Mouse (Mus musculus) inflammation-experienced regulatory T-cells, adult 16 weeks (primary cell): ENCODE measurements around the gene Rbbp4. TPM values are rescaled to one million over a fixed set of nuclear protein-coding genes. Genes with fewer than 3 reads are reported as not detected.

Experiments used
- polyA plus RNA-seq: library from polyadenylated mRNA; unstranded; fragments of 100-300 nt; shearing (Covaris generic); gene quantifications from one replicate; pipeline ENCODE4 v1.2.1, GENCODE M21; 2017

The Rbbp4 gene
- 395 TPM for polyA plus RNA-seq

DNA sequence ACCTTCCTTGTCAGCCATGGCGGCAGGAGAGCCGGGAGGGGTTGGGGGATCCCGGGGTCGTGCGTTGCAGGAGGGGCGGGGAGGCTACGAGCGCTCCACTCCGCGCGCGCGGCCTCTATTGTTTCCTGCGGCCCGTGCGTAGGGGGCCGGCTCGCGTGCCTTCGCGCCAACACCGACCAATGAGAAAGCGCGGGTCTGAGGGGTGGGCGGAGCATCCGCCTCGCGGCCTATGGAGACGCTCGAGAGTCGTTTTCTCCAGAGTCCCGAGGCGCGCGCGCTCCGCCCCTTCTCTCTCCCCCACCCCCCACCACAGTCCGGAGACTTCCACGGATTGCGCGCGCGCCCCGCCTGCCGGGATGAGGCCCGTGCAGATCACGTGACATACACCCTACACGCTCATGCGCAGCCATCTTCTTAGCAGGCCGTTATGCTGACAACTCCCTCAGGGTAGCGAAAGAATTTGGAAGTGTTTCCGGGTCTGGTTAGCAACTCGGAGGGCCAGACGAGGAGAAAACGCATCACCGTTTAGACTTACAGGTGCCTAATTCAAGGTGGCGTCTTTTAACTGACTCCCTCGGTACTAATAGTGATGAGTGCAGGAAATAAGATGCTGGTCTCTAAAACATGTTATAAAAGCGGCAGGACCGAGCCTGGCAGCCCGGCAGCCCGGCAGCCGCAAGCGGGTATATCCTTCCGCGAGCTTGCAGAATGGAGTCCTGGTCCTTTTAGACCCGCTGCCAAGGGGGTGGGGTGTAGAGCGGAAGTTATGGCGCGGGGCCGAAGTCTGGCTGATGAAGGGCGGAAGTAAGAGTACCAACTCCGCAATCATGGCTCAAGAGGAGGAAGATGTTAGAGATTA is at the start of gene Rbbp4, which contains the start of gene Zbtb8os:
Gene Rbbp4, minus strand, starts transcription at position 155 of the 859 bp plus-strand sequence.
Gene Zbtb8os, plus strand, starts transcription at position 480 of the 859 bp plus-strand sequence.

DNA sequence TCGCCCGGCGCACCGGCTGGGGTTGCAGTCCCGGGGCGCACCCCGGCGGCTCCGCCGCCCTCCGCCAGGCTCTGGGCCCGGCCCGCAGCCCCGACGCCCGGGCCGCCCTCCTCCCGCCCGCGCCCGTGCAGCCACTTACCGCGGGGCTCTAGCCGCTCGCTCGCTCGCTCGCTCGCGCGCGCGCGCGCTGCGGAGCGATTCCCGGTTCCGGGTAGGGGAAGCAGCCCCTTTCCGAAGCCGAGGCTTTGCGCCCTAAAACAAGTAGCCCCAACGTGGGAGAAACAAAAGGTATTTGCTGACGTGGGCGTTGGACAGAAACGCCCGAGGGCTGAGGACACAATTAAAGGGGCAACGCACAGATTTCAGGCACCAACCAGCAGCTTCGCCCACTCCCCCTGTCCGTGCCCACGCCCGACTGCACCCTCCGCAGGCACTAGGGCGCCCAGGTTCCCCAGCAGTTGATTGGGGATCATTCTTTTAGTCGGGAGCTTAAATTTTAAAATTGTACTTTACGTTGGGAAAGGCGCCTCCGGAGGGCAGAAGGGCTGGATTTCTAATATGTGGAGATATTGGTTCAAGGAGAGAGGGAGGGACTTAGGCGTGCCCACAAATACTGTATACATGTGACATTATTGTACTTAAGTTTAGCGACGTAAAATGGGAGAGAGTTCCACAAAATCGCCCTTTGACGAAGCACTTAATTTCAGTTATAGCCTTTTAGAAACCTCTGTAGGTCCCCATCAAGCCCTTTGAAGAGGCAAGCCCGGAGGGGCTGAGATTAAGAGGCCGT is 42.6 kb upstream of the Rbbp4 start, which contains the start of gene Zbtb8a:
Gene Zbtb8a, minus strand, starts transcription at position 516 of the 790 bp plus-strand sequence.

DNA sequence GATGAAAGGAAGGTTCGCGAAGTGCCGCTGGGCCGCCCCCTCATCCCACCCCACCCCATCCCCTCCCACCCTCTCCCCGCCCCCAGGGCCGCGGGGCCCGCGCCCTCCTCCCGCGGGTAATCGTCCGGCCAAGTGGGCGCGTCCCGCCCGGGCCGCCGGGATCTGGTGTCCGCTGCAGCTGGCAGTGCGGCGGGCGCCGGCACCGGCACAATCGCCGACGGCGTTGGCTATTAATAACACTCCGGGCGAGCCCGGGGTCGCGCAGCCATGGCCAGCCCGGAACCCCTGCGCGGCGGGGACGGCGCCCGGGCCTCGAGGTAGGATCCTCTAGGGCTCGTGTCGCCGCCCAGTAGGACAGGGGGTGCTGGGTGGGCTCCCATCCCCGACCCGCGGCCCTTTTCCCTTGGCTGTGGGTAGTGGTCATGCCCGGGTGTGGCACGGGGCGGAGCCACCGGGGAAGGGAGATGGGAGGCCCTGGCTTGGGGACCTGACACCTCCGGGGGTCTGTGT is 47.6 kb downstream of the Rbbp4 start, which contains the start of gene Sync:
Gene Sync, plus strand, starts transcription at position 146 of the 510 bp plus-strand sequence.

DNA sequence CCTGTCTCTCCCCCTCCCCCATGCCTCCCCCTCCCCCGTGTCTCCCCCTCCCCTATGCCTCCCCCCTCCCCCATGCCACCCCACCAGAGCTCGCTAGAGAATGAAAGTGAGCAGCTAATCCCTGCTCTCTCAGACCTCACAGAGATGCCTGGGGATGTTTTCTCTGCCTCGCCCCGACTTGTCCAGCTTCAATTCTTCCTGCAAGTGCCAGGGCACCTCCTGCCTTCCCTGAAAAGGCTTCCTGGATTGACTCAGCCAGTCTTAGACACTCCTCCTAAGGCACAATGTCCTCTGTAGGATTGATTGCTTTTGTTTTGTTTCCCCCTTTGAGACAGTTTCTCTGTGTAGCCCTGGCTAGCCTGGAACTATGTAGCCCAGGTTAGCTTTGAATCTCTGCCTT is 74.0 kb downstream of the Rbbp4 start, which contains the start of gene C77080:
Gene C77080, minus strand, starts transcription at position 209 of the 400 bp plus-strand sequence.

Other genes with a start within 250 kb of the Rbbp4 start
- not detected for gene Tmem54, start 229.8 kb downstream of the Rbbp4 start, polyA plus RNA-seq
- not detected for gene Hpca, start 213.3 kb downstream of the Rbbp4 start, polyA plus RNA-seq
- 0.13 TPM for gene Fndc5, start 198.4 kb downstream of the Rbbp4 start, polyA plus RNA-seq
- gene S100pbp, start 145.6 kb downstream of the Rbbp4 start, polyA plus RNA-seq, result 18.4 TPM
- 53.3 TPM for gene Yars, start 145.6 kb downstream of the Rbbp4 start, polyA plus RNA-seq
- 0.35 TPM for gene C77080, start 74.0 kb downstream of the Rbbp4 start, polyA plus RNA-seq
- 0.24 TPM for gene Sync, start 47.8 kb downstream of the Rbbp4 start, polyA plus RNA-seq
- 79.4 TPM for gene Zbtb8os, start 325 bp upstream of the Rbbp4 start, polyA plus RNA-seq
- 14.4 TPM for gene Zbtb8a, start 42.7 kb upstream of the Rbbp4 start, polyA plus RNA-seq
- 0.20 TPM for gene Zbtb8b, start 105.5 kb upstream of the Rbbp4 start, polyA plus RNA-seq
- gene Bsdc1, start 126.2 kb upstream of the Rbbp4 start, polyA plus RNA-seq, result 45.1 TPM
- gene Tssk3, start 155.7 kb upstream of the Rbbp4 start, polyA plus RNA-seq, result not detected
- gene Fam229a, start 155.8 kb upstream of the Rbbp4 start, polyA plus RNA-seq, result not detected
- gene Marcksl1, start 178.2 kb upstream of the Rbbp4 start, polyA plus RNA-seq, result 13.5 TPM
- gene Hdac1, start 207.3 kb upstream of the Rbbp4 start, polyA plus RNA-seq, result 379 TPM
- gene Lck, start 238.3 kb upstream of the Rbbp4 start, polyA plus RNA-seq, result 1,731 TPM
- gene Fam167b, start 243.2 kb upstream of the Rbbp4 start, polyA plus RNA-seq, result 0.98 TPM